Mouse (Mus musculus): Measurements from ENCODE around the gene Ubap2l. TPM values are rescaled to one million over a fixed set of nuclear protein-coding genes. Genes with fewer than 3 reads are reported as not detected.
A peak's percentile ranks its signal among the peaks of the same experiment; 100 is the strongest.

Ubap2l gene
- polyA plus RNA-seq, 1 experiment from 2014 or later = 214 TPM

- Histone ChIP-seq H3K9ac (ENCODE audit: low read length) (no peak overlapping the region), H3K9me3 (ENCODE audit: control insufficient read depth, low read length) (no peaks in the 10 kb centered on the region), H3K36me3 (ENCODE audit: control insufficient read depth, insufficient read depth, low read length) (0 out of 2 replicates have a peak, but pooled peaks cover 2% of the 10 kb centered on the region), H3K4me3 (ENCODE audit: low read depth, low read length) (peak overlapping the region; percentile 10; the same call in 1 of the 2 replicates), H3K4me1 (replicated peaks; ENCODE audit: control insufficient read depth, insufficient read depth, low read length) (peaks cover 24% of the 10 kb centered on the region), H3K4me2 (ENCODE audit: low read length) (peak overlapping the region; percentile 24; the same call in 1 of the 2 replicates), H3K27me3 (replicated peaks; ENCODE audit: control insufficient read depth, insufficient read depth, low read length) (no peaks in the 10 kb centered on the region), H3K27ac (ENCODE audit: low read depth) (no peak overlapping the region)
- ATAC-seq (replicated peaks; ENCODE audit: low FRiP score, low TSS enrichment, low read depth) (no peak), DNase-seq (ENCODE audit: low spot score) (peak; percentile 92)
- 11% methylated on average over 5 of the region's 5 CpGs for WGBS
These were observed 24.7 kb upstream of the Ubap2l start for GRCm38 (mm10) chr3:90076921-90077716.

DNA sequence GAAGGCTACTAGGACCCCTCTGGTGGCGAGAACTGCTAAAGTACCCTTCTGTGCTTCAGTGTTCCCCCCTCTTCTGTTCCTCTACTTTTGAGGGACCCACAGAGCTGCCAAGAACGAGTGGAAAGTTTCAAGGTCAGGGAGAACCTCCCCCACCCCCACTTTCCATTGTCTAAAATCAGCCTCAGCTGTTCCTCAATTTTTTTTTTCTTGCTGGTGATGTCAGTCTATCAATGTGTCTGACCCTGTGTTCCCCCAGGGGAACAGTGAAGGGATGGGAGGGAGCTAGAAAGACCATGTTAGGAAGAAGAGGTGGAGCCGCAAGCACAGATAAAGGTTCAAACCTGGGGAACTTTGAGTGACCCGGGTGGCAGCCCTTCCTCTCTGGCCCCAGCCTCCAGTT lies 19.9 kb upstream of the Ubap2l start, which contains the start of gene Tpm3:
Tpm3 (plus strand) TSS at position 356 of the 400 bp plus-strand sequence.
- Histone ChIP-seq H3K27me3 (replicated peaks; ENCODE audit: control insufficient read depth, insufficient read depth, low read length) (no peaks in the 10 kb centered on the region), H3K9ac (ENCODE audit: low read length) (no peak within 1 kb of the TSS), H3K4me1 (replicated peaks; ENCODE audit: control insufficient read depth, insufficient read depth, low read length) (peaks cover 5% of the 10 kb centered on the region; the same call in 1 of the 2 replicates), H3K4me3 (ENCODE audit: low read depth, low read length) (no peak within 1 kb of the TSS), H3K27ac (ENCODE audit: low read depth) (no peak within 1 kb of the TSS), H3K9me3 (ENCODE audit: control insufficient read depth, low read length) (no peaks in the 10 kb centered on the region), H3K4me2 (ENCODE audit: low read length) (no peak within 1 kb of the TSS), H3K36me3 (ENCODE audit: control insufficient read depth, insufficient read depth, low read length) (no peaks in the 10 kb centered on the region)
- ATAC-seq (replicated peaks; ENCODE audit: low FRiP score, low TSS enrichment, low read depth) (no peak), DNase-seq (ENCODE audit: low spot score) (no peak)
- WGBS = 65% methylated on average over 4 of the region's 4 CpGs

GRCm38 (mm10) chr3:90069688-90070087 lies 17.3 kb upstream of the Ubap2l start:
- H3K27me3 ChIP-seq (replicated peaks; ENCODE audit: control insufficient read depth, insufficient read depth, low read length) = no peaks in the 10 kb centered on the region
- H3K4me3 ChIP-seq (ENCODE audit: low read depth, low read length) = no peak overlapping the region
- ATAC-seq (replicated peaks; ENCODE audit: low FRiP score, low TSS enrichment, low read depth) = no peak
- no peak overlapping the region for H3K27ac ChIP-seq (ENCODE audit: low read depth)
- H3K9me3 ChIP-seq (ENCODE audit: control insufficient read depth, low read length) = no peaks in the 10 kb centered on the region
- no peak for DNase-seq (ENCODE audit: low spot score)
- 68% methylated on average over 7 of the region's 7 CpGs for WGBS
- no peak overlapping the region for H3K9ac ChIP-seq (ENCODE audit: low read length)
- H3K4me1 ChIP-seq (replicated peaks; ENCODE audit: control insufficient read depth, insufficient read depth, low read length) = no peaks in the 10 kb centered on the region
- no peak overlapping the region for H3K4me2 ChIP-seq (ENCODE audit: low read length)
- H3K36me3 ChIP-seq (ENCODE audit: control insufficient read depth, insufficient read depth, low read length) = no peaks in the 10 kb centered on the region; the same call in 1 of the 2 replicates

DNA sequence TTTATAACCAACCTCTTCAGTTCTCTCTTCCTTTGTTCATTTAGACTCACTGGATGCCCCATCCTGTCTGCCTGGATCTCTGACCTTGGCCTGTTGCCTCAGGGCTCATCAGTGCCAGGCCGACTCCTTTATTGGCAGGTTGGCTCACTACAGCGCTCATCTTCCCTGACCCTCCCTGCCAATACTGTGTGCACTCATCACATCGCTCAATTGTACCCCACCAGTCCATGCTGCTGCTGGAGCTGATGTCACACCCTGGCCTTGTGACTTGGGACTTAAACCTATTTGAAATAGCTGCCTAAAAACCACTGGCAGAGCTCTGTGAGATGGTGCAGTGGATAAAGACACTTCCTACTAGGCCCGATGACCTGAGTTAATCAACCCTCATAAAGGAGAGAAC lies 15.4 kb upstream of the Ubap2l start:
- DNase-seq (ENCODE audit: low spot score) (no peak), ATAC-seq (replicated peaks; ENCODE audit: low FRiP score, low TSS enrichment, low read depth) (no peak)
- no peak overlapping the region for H3K9ac ChIP-seq (ENCODE audit: low read length)
- no peaks in the 10 kb centered on the region for H3K27me3 ChIP-seq (replicated peaks; ENCODE audit: control insufficient read depth, insufficient read depth, low read length)
- H3K36me3 ChIP-seq (ENCODE audit: control insufficient read depth, insufficient read depth, low read length) = peaks cover 9% of the 10 kb centered on the region
- H3K4me1 ChIP-seq (replicated peaks; ENCODE audit: control insufficient read depth, insufficient read depth, low read length) = no peaks in the 10 kb centered on the region
- H3K27ac ChIP-seq (ENCODE audit: low read depth) = no peak overlapping the region
- no peak overlapping the region for H3K4me2 ChIP-seq (ENCODE audit: low read length)
- H3K9me3 ChIP-seq (ENCODE audit: control insufficient read depth, low read length) = no peaks in the 10 kb centered on the region
- WGBS = 85% methylated on average over 4 of the region's 4 CpGs
- H3K4me3 ChIP-seq (ENCODE audit: low read depth, low read length) = no peak overlapping the region

- WGBS = 62% methylated on average over 3 of the region's 3 CpGs
- Histone ChIP-seq H3K4me3 (ENCODE audit: low read depth, low read length) (no peak overlapping the region), H3K4me1 (replicated peaks; ENCODE audit: control insufficient read depth, insufficient read depth, low read length) (no peaks in the 10 kb centered on the region), H3K36me3 (ENCODE audit: control insufficient read depth, insufficient read depth, low read length) (peaks cover 32% of the 10 kb centered on the region), H3K4me2 (ENCODE audit: low read length) (no peak overlapping the region), H3K9me3 (ENCODE audit: control insufficient read depth, low read length) (no peaks in the 10 kb centered on the region), H3K27me3 (replicated peaks; ENCODE audit: control insufficient read depth, insufficient read depth, low read length) (no peaks in the 10 kb centered on the region), H3K27ac (ENCODE audit: low read depth) (no peak overlapping the region), H3K9ac (ENCODE audit: low read length) (no peak overlapping the region)
- DNase-seq (ENCODE audit: low spot score) = peak; percentile 76
- no peak for ATAC-seq (replicated peaks; ENCODE audit: low FRiP score, low TSS enrichment, low read depth)
These were observed 13.1 kb upstream of the Ubap2l start for GRCm38 (mm10) chr3:90065553-90065952.

DNA sequence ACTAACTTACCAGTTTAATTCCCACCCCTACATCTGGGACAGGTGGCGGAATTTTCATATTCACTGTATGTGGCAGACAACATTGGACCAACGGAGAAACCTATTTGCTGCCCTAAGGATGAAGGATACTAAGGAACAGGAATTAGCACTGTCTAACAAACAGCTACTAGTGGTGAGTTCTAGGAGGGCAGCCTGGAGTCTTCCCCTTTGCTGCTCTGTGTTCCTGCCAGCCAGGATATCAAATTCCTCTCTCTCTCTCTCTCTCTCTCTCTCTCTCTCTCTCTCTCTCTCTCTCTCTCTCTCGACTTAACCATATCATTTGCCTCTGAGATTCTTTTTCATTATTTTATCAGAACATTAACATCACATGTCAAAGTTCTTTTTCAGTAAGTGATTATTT lies 12.0 kb upstream of the Ubap2l start:
- DNase-seq (ENCODE audit: low spot score) = no peak
- H3K9me3 ChIP-seq (ENCODE audit: control insufficient read depth, low read length) = no peaks in the 10 kb centered on the region
- ATAC-seq (replicated peaks; ENCODE audit: low FRiP score, low TSS enrichment, low read depth) = no peak
- no peaks in the 10 kb centered on the region for H3K4me1 ChIP-seq (replicated peaks; ENCODE audit: control insufficient read depth, insufficient read depth, low read length)
- no peak overlapping the region for H3K27ac ChIP-seq (ENCODE audit: low read depth)
- peaks cover 34% of the 10 kb centered on the region for H3K36me3 ChIP-seq (ENCODE audit: control insufficient read depth, insufficient read depth, low read length)
- H3K4me3 ChIP-seq (ENCODE audit: low read depth, low read length) = no peak overlapping the region
- H3K27me3 ChIP-seq (replicated peaks; ENCODE audit: control insufficient read depth, insufficient read depth, low read length) = no peaks in the 10 kb centered on the region
- no peak overlapping the region for H3K9ac ChIP-seq (ENCODE audit: low read length)
- WGBS = 87% methylated on average over 3 of the region's 3 CpGs
- H3K4me2 ChIP-seq (ENCODE audit: low read length) = no peak overlapping the region

- Histone ChIP-seq H3K27me3 (replicated peaks; ENCODE audit: control insufficient read depth, insufficient read depth, low read length) (no peaks in the 10 kb centered on the region), H3K4me1 (replicated peaks; ENCODE audit: control insufficient read depth, insufficient read depth, low read length) (no peaks in the 10 kb centered on the region), H3K27ac (ENCODE audit: low read depth) (no peak overlapping the region), H3K4me2 (ENCODE audit: low read length) (no peak overlapping the region), H3K4me3 (ENCODE audit: low read depth, low read length) (no peak overlapping the region), H3K9ac (ENCODE audit: low read length) (no peak overlapping the region), H3K9me3 (ENCODE audit: control insufficient read depth, low read length) (no peaks in the 10 kb centered on the region), H3K36me3 (ENCODE audit: control insufficient read depth, insufficient read depth, low read length) (peaks cover 46% of the 10 kb centered on the region)
- DNase-seq (ENCODE audit: low spot score) (no peak), ATAC-seq (replicated peaks; ENCODE audit: low FRiP score, low TSS enrichment, low read depth) (no peak)
- WGBS = 67% methylated on average over 2 of the region's 2 CpGs
These were observed 10.1 kb upstream of the Ubap2l start for GRCm38 (mm10) chr3:90062539-90062938.

- H3K27ac ChIP-seq (ENCODE audit: low read depth) = no peak overlapping the region
These were observed 9.1 kb upstream of the Ubap2l start for GRCm38 (mm10) chr3:90061549-90061948.

More at GRCm38 (mm10) chr3:90061549-90061948, 9.1 kb upstream of the Ubap2l start:
- no peaks in the 10 kb centered on the region for H3K4me1 ChIP-seq (replicated peaks; ENCODE audit: control insufficient read depth, insufficient read depth, low read length)
- DNase-seq (ENCODE audit: low spot score) = no peak
- H3K36me3 ChIP-seq (ENCODE audit: control insufficient read depth, insufficient read depth, low read length) = peaks cover 56% of the 10 kb centered on the region
- no peak overlapping the region for H3K4me3 ChIP-seq (ENCODE audit: low read depth, low read length)
- H3K9ac ChIP-seq (ENCODE audit: low read length) = no peak overlapping the region
- H3K4me2 ChIP-seq (ENCODE audit: low read length) = no peak overlapping the region
- H3K9me3 ChIP-seq (ENCODE audit: control insufficient read depth, low read length) = no peaks in the 10 kb centered on the region
- WGBS = 93% methylated on average over 6 of the region's 6 CpGs
- H3K27me3 ChIP-seq (replicated peaks; ENCODE audit: control insufficient read depth, insufficient read depth, low read length) = no peaks in the 10 kb centered on the region
- ATAC-seq (replicated peaks; ENCODE audit: low FRiP score, low TSS enrichment, low read depth) = no peak
